Mouse (Mus musculus) neural tube, embryonic 13.5 days (tissue): ENCODE results near the gene Tbc1d30. TPM values are rescaled to one million over a fixed set of nuclear protein-coding genes. Genes with fewer than 3 reads are reported as not detected.

ENCODE experiments used
- ATAC-seq: fragments of 200-750 bp; cut with Nextera tagmentation; 2 replicates; pipeline ENCODE4 v1.8.0; 2017; ENCODE audit warnings: low read depth, mild to moderate bottlenecking, moderate TSS enrichment, moderate library complexity
- H3K27ac ChIP-seq: fragments of 300-500 bp; sonication (generic); replicated peaks from 2 replicates; pipeline ENCODE4 v1.5.1; 2015; ENCODE audit warnings: moderate library complexity, mild to moderate bottlenecking, inconsistent platforms
- H3K27me3 ChIP-seq: fragments of 300-500 bp; sonication (generic); 2 replicates; pipeline ENCODE4 v1.6.1; 2015; ENCODE audit warnings: mild to moderate bottlenecking, inconsistent platforms
- H3K36me3 ChIP-seq: fragments of 300-500 bp; sonication (generic); 2 replicates; pipeline ENCODE4 v1.6.1; 2015; ENCODE audit warnings: mild to moderate bottlenecking, inconsistent platforms
- H3K4me1 ChIP-seq: fragments of 300-500 bp; sonication (generic); replicated peaks from 2 replicates; pipeline ENCODE4 v1.6.1; 2015; ENCODE audit warnings: inconsistent platforms
- H3K4me2 ChIP-seq: fragments of 300-500 bp; sonication (generic); 2 replicates; pipeline ENCODE4 v1.6.1; 2015; ENCODE audit warnings: inconsistent platforms, mild to moderate bottlenecking, moderate library complexity
- H3K4me3 ChIP-seq: fragments of 300-500 bp; sonication (generic); 2 replicates; pipeline ENCODE4 v1.5.1; 2015; ENCODE audit warnings: mild to moderate bottlenecking, inconsistent platforms
- H3K9ac ChIP-seq: fragments of 300-500 bp; sonication (generic); 2 replicates; pipeline ENCODE4 v1.6.1; 2015; ENCODE audit warnings: moderate library complexity, mild to moderate bottlenecking, inconsistent platforms
- H3K9me3 ChIP-seq: fragments of 300-500 bp; sonication (generic); 2 replicates; pipeline ENCODE4 v1.6.1; 2016; ENCODE audit warnings: inconsistent platforms
- WGBS: fragments of 180-500 bp; shearing (Covaris S2); methylation state at CpG from one replicate; pipeline ENCODE4 v1.1.7; 2015; 5-methylcytosine and 5-hydroxymethylcytosine counted together
- polyA plus RNA-seq: library from polyadenylated mRNA; unstranded; fragments of >200 nt; fragmentation: Nextera tagmentation; extraction: Ambion mirVana; gene quantifications from 2 replicates; pipeline ENCODE4 v1.2.1, GENCODE M21; 2015

The Tbc1d30 gene
- polyA plus RNA-seq, 1 experiment from 2014 or later, result 14.3 TPM

DNA sequence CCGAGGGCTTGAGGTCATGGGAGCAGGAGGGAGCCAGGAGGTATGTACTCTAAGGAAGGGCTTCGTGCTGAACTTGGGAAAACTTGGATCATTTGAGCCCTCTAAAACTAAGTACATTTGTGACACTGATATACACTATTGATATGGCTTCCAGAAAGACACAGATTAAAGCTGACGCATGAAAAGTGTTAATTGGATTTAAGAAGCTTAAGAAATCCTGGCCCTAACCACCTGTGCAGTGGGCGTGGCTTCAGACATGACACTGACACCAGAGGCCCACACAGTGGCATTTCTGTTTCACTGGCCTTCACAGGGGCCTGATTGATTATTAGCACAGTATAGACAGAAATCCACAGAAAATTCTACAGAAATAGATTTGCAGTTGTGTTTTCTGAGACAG lies 21.5 kb downstream of the Tbc1d30 start:
- Histone ChIP-seq H3K4me1 (no peaks in the 10 kb centered on the region), H3K4me3 (no peak overlapping the region), H3K9me3 (no peaks in the 10 kb centered on the region; the same call in 1 of the 2 replicates), H3K36me3 (no peaks in the 10 kb centered on the region), H3K27ac (no peak overlapping the region), H3K4me2 (no peak overlapping the region), H3K27me3 (no peaks in the 10 kb centered on the region), H3K9ac (no peak overlapping the region)
- WGBS, result 81% methylated on average over 4 of the region's 4 CpGs
- no peak for ATAC-seq

DNA sequence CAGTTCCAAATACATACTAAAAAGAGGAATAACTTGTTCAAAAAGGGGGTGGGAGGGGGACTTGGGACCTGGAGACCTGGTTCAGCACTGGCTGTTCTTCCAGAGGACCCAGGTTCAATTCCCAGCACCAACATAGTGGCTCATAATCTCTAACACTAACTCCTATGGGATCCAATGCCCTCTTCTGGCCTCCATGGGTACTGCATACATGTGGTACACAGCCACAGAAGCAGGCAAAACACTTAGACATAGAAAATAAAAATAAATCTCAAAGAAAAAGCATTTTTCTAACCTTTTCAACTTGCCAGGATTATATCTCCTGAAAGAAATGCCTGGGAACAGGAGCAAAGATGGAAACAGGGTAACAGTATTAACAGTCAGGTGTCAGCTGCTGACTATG lies 24.9 kb downstream of the Tbc1d30 start:
- Histone ChIP-seq H3K9ac (no peak overlapping the region), H3K9me3 (no peaks in the 10 kb centered on the region; the same call in 1 of the 2 replicates), H3K27me3 (no peaks in the 10 kb centered on the region)

GRCm38 (mm10) chr10:121323493-121323892 lies 27.6 kb downstream of the Tbc1d30 start:
- H3K4me3 ChIP-seq, result no peak overlapping the region
- H3K36me3 ChIP-seq, result no peaks in the 10 kb centered on the region
- ATAC-seq, result no peak
- H3K27me3 ChIP-seq, result no peaks in the 10 kb centered on the region
- H3K4me1 ChIP-seq, result no peaks in the 10 kb centered on the region
- WGBS, result 75% methylated on average over 7 of the region's 7 CpGs
- no peak overlapping the region for H3K27ac ChIP-seq
- no peak overlapping the region for H3K9ac ChIP-seq
- H3K4me2 ChIP-seq, result no peak overlapping the region
- H3K9me3 ChIP-seq, result no peaks in the 10 kb centered on the region; the same call in 1 of the 2 replicates

More for the DNA sequence above, 24.9 kb downstream of the Tbc1d30 start:
- H3K36me3 ChIP-seq, result no peaks in the 10 kb centered on the region
- no peak overlapping the region for H3K4me2 ChIP-seq
- no peak for ATAC-seq
- H3K27ac ChIP-seq, result no peak overlapping the region
- H3K4me1 ChIP-seq, result no peaks in the 10 kb centered on the region
- H3K4me3 ChIP-seq, result no peak overlapping the region

GRCm38 (mm10) chr10:121318397-121318950 lies 32.6 kb downstream of the Tbc1d30 start:
- Histone ChIP-seq H3K27me3 (peaks cover under 1% of the 10 kb centered on the region; the same call in 1 of the 2 replicates), H3K4me1 (peaks cover 18% of the 10 kb centered on the region), H3K4me2 (no peak overlapping the region), H3K27ac (no peak overlapping the region), H3K9ac (no peak overlapping the region), H3K4me3 (no peak overlapping the region), H3K36me3 (no peaks in the 10 kb centered on the region), H3K9me3 (no peaks in the 10 kb centered on the region)
- ATAC-seq, result no peak
- WGBS, result 87% methylated on average over 7 of the region's 7 CpGs

GRCm38 (mm10) chr10:121316361-121316760 lies 34.7 kb downstream of the Tbc1d30 start:
- Histone ChIP-seq H3K36me3 (no peaks in the 10 kb centered on the region), H3K27me3 (peaks cover 20% of the 10 kb centered on the region), H3K4me2 (no peak overlapping the region), H3K4me3 (no peak overlapping the region), H3K9ac (no peak overlapping the region), H3K9me3 (no peaks in the 10 kb centered on the region), H3K27ac (no peak overlapping the region), H3K4me1 (peaks cover 26% of the 10 kb centered on the region)
- no peak for ATAC-seq
- 92% methylated on average over 10 of the region's 10 CpGs for WGBS

- H3K4me2 ChIP-seq, result peak overlapping the region; percentile 41
- no peaks in the 10 kb centered on the region for H3K9me3 ChIP-seq
- 26% methylated on average over 27 of the region's 27 CpGs for WGBS
- H3K4me1 ChIP-seq, result peaks cover 29% of the 10 kb centered on the region
- H3K27me3 ChIP-seq, result peaks cover 20% of the 10 kb centered on the region
- no peak overlapping the region for H3K4me3 ChIP-seq
- no peaks in the 10 kb centered on the region for H3K36me3 ChIP-seq
- ATAC-seq, result no peak
- H3K9ac ChIP-seq, result peak overlapping the region; percentile 52
- H3K27ac ChIP-seq, result peak overlapping the region; percentile 67; the same call in 1 of the 2 replicates
Observed at GRCm38 (mm10) chr10:121315321-121316283, 35.5 kb downstream of the Tbc1d30 start.

GRCm38 (mm10) chr10:121314186-121314585 lies 36.9 kb downstream of the Tbc1d30 start:
- Histone ChIP-seq H3K9me3 (no peaks in the 10 kb centered on the region), H3K4me1 (peaks cover 36% of the 10 kb centered on the region), H3K27me3 (peaks cover 25% of the 10 kb centered on the region), H3K36me3 (no peaks in the 10 kb centered on the region), H3K27ac (no peak overlapping the region), H3K9ac (no peak overlapping the region), H3K4me2 (no peak overlapping the region), H3K4me3 (no peak overlapping the region)
- no peak for ATAC-seq
- 38% methylated on average over 4 of the region's 4 CpGs for WGBS

DNA sequence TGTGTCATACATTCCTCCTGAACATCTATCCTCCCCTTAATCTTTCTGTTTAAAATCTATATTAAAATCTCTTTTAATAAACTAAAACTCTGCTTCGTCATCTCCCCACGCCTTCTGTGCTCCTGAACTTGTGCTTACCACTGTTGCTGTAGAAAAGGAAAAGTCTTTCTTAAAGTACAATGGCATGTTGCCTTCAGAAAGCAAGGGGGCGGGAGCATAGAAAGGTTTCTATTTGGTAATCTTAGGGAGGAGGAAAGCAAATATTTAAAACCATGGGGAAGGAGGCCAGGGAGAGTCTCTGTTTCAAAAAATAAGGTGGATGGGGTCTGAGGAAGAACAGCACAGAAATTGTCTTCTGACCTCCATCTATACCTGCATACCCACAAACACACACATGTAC lies 38.0 kb downstream of the Tbc1d30 start:
- 93% methylated on average over 3 of the region's 3 CpGs for WGBS
- no peak overlapping the region for H3K4me2 ChIP-seq
- H3K9me3 ChIP-seq, result no peaks in the 10 kb centered on the region
- ATAC-seq, result no peak
- H3K27ac ChIP-seq, result no peak overlapping the region
- no peaks in the 10 kb centered on the region for H3K36me3 ChIP-seq
- peaks cover 46% of the 10 kb centered on the region for H3K4me1 ChIP-seq
- H3K4me3 ChIP-seq, result no peak overlapping the region
- no peak overlapping the region for H3K9ac ChIP-seq
- peaks cover 25% of the 10 kb centered on the region for H3K27me3 ChIP-seq

- H3K4me2 ChIP-seq, result peak overlapping the region; percentile 68
- no peaks in the 10 kb centered on the region for H3K9me3 ChIP-seq
- peaks cover 25% of the 10 kb centered on the region for H3K27me3 ChIP-seq
- H3K4me3 ChIP-seq, result peak overlapping the region; percentile 67
- ATAC-seq, result peak; percentile 95
- peak overlapping the region; percentile 95 for H3K27ac ChIP-seq
- H3K4me1 ChIP-seq, result peaks cover 51% of the 10 kb centered on the region
- no peaks in the 10 kb centered on the region for H3K36me3 ChIP-seq
- WGBS, result under 1% methylated on average over 77 of the region's 77 CpGs
- H3K9ac ChIP-seq, result peak overlapping the region; percentile 95
Observed at GRCm38 (mm10) chr10:121310511-121311221, 40.4 kb downstream of the Tbc1d30 start.

GRCm38 (mm10) chr10:121309801-121310510 lies 41.1 kb downstream of the Tbc1d30 start:
- Histone ChIP-seq H3K9ac (peak overlapping the region; percentile 95), H3K4me3 (peak overlapping the region; percentile 67), H3K27me3 (peaks cover 25% of the 10 kb centered on the region), H3K27ac (peak overlapping the region; percentile 95), H3K9me3 (no peaks in the 10 kb centered on the region), H3K36me3 (no peaks in the 10 kb centered on the region), H3K4me1 (peaks cover 49% of the 10 kb centered on the region), H3K4me2 (peak overlapping the region; percentile 68)
- WGBS, result under 1% methylated on average over 32 of the region's 32 CpGs
- peak; percentile 40 for ATAC-seq

- Histone ChIP-seq H3K4me2 (peak overlapping the region; percentile 68), H3K9ac (peak overlapping the region; percentile 95), H3K36me3 (peaks cover 2% of the 10 kb centered on the region), H3K9me3 (no peaks in the 10 kb centered on the region), H3K4me1 (peaks cover 46% of the 10 kb centered on the region), H3K27ac (peak overlapping the region; percentile 95), H3K27me3 (peaks cover 25% of the 10 kb centered on the region), H3K4me3 (peak overlapping the region; percentile 67)
- 17% methylated on average over 11 of the region's 11 CpGs for WGBS
- ATAC-seq, result no peak
Observed at GRCm38 (mm10) chr10:121309123-121309655, 41.9 kb downstream of the Tbc1d30 start.
